Mouse (Mus musculus): Measurements from ENCODE around the gene Gm20918. TPM values are rescaled to one million over a fixed set of nuclear protein-coding genes. Genes with fewer than 3 reads are reported as not detected.

The Gm20918 gene
- not detected for polyA plus RNA-seq (2012; fragmentation: generic; extraction: Trizol)

DNA sequence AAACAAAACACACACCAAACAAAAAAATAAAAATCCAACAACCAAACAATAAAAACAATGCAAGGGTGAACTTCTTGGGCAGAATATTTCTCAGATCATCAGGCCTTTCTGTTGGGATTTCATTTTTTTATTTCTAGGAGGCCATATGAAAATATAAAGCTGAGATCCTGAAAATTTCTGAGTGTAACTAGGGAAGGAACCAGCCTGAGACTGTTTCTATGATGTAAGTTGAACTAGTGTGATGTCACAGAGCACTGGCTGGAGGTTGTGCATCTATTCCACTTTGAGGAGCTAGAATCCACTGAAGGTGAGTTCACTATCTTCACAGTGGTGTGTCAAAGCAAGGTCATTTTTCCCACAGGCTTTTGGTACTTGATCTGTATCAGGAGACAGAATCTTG, at the start of gene Gm20918:
Gene Gm20918 (plus strand): TSS at position 301 of the 400 bp plus-strand sequence.

Other genes starting within 250 kb of the Gm20918 start
- gene Gm21820, start 205.5 kb downstream of the Gm20918 start, polyA plus RNA-seq (2012; fragmentation: generic; extraction: Trizol) = not detected

All from C3H10T1/2 (cell line).